Mouse (Mus musculus) skeletal muscle tissue, adult 2 months (tissue): ENCODE results near the gene Psme2b.
"Not testable (repeated sequence)": the region's sequence is repeated elsewhere in the genome, so short reads cannot be mapped to it uniquely, and the experiment has no call there.

Source experiments
- DNase-seq: peaks from one replicate; pipeline ENCODE4 v3.0.0-alpha.2; 2012; ENCODE audit warnings: low read depth, low spot score

The Psme2b gene

GRCm38 (mm10) chr11:48946090-48946489 is at the start of gene Psme2b:
TSS of gene Psme2b (minus strand) at chr11:48946190.
- DNase-seq: not testable (repeated sequence)

GRCm38 (mm10) chr11:48994018-48994417 is 48.0 kb upstream of the Psme2b start, which contains the start of gene Tgtp1:
TSS of gene Tgtp1 (minus strand) at chr11:48994172.
- DNase-seq: not testable (repeated sequence)

GRCm38 (mm10) chr11:48993296-48993695 is 47.3 kb upstream of the Psme2b start:
- not testable (repeated sequence) for DNase-seq

- DNase-seq: peak; percentile 6
These were observed 45.9 kb upstream of the Psme2b start, which contains the start of gene Gm12185 for GRCm38 (mm10) chr11:48991740-48992520. TSS of gene Gm12185 (minus strand) at chr11:48992226.

- DNase-seq: not testable (repeated sequence)
These were observed 44.0 kb upstream of the Psme2b start for GRCm38 (mm10) chr11:48989981-48990380.

GRCm38 (mm10) chr11:48988219-48988618 is 42.2 kb upstream of the Psme2b start:
- DNase-seq: not testable (repeated sequence)

- not testable (repeated sequence) for DNase-seq
These were observed 36.9 kb upstream of the Psme2b start for GRCm38 (mm10) chr11:48982848-48983247.

- DNase-seq: not testable (repeated sequence)
These were observed 34.1 kb upstream of the Psme2b start for GRCm38 (mm10) chr11:48980052-48980451.

GRCm38 (mm10) chr11:48979251-48979650 is 33.3 kb upstream of the Psme2b start, which contains the start of gene 9930111J21Rik1:
TSS of gene 9930111J21Rik1 (minus strand) at chr11:48979398.
- DNase-seq: not testable (repeated sequence)

- not testable (repeated sequence) for DNase-seq
These were observed 32.4 kb upstream of the Psme2b start, which contains the start of gene Olfr56 for GRCm38 (mm10) chr11:48978240-48978939. TSS of gene Olfr56 (plus strand) at chr11:48978889.

- not testable (repeated sequence) for DNase-seq
These were observed 28.7 kb upstream of the Psme2b start for GRCm38 (mm10) chr11:48974686-48975085.

GRCm38 (mm10) chr11:48939286-48939685 is 6.7 kb downstream of the Psme2b start:
- not testable (repeated sequence) for DNase-seq

- DNase-seq: not testable (repeated sequence)
These were observed 10.7 kb downstream of the Psme2b start for GRCm38 (mm10) chr11:48935291-48935690.

GRCm38 (mm10) chr11:48933923-48934322 is 12.1 kb downstream of the Psme2b start:
- DNase-seq: not testable (repeated sequence)

- not testable (repeated sequence) for DNase-seq
These were observed 12.6 kb downstream of the Psme2b start for GRCm38 (mm10) chr11:48933422-48933821.

- not testable (repeated sequence) for DNase-seq
These were observed 17.9 kb downstream of the Psme2b start for GRCm38 (mm10) chr11:48928068-48928467.

- not testable (repeated sequence) for DNase-seq
These were observed 19.6 kb downstream of the Psme2b start for GRCm38 (mm10) chr11:48926437-48926836.

- DNase-seq: not testable (repeated sequence)
These were observed 22.2 kb downstream of the Psme2b start for GRCm38 (mm10) chr11:48923818-48924217.

- no peak for DNase-seq
These were observed 27.6 kb downstream of the Psme2b start for GRCm38 (mm10) chr11:48918380-48918779.

- DNase-seq: no peak
These were observed 32.4 kb downstream of the Psme2b start for GRCm38 (mm10) chr11:48913611-48914010.

GRCm38 (mm10) chr11:48908459-48908858 is 37.5 kb downstream of the Psme2b start:
- DNase-seq: no peak

GRCm38 (mm10) chr11:48902021-48902420 is 44.0 kb downstream of the Psme2b start, which contains the start of gene Gm5431:
TSS of gene Gm5431 (minus strand) at chr11:48902214.
- peak; percentile 14 for DNase-seq
